Comparison of ENCODE assay signal across 19 mouse cellular contexts in genomic region chr5:138258542-138258941, GRCm38 (mm10). TPM values are rescaled to one million over a fixed set of nuclear protein-coding genes. Genes with fewer than 3 reads are reported as not detected.
DNase-seq lines count a peak whose midpoint lies in the region; ATAC-seq and TF ChIP-seq lines count a peak whose summit lies in the region.
"Had no signal": no experiment of that assay in that cellular context is flagged by ENCODE, and none has a peak within 500 bp of the region (broad histone marks: within the 10 kb centered on the region; RNA-seq: fewer than 3 reads in every experiment).

No protein-coding gene starts in this region.

- TF ChIP-seq POLR2A in bone marrow, adult 2 months (IDR thresholded peaks at IDR 0.05; ENCODE audit: borderline replicate concordance, control insufficient read depth, low read depth, low read length), result no peak
- TF ChIP-seq POLR2A in lung, adult 2 months (IDR thresholded peaks at IDR 0.05; ENCODE audit: borderline replicate concordance, extremely low read depth, low read depth, low read length), result no peak

- no peaks in the 10 kb centered on the region for H3K27me3 ChIP-seq in heart, embryonic 12.5 days (replicated peaks)
- H3K27me3 ChIP-seq: embryonic facial prominence, embryonic 13.5 days had no signal

- no peak overlapping the region for H3K4me3 ChIP-seq in heart, embryonic 12.5 days
- no peak overlapping the region for H3K4me3 ChIP-seq in bone marrow, adult 2 months (replicated peaks; ENCODE audit: control insufficient read depth, low read depth, low read length)
- H3K4me3 ChIP-seq in lung, adult 2 months (replicated peaks; ENCODE audit: extremely low read depth, low read depth, low read length), result no peak overlapping the region
- H3K4me3 ChIP-seq: embryonic facial prominence, embryonic 13.5 days had no signal

- peak overlapping the region; percentile 29 for H3K27ac ChIP-seq in heart, embryonic 12.5 days (ENCODE audit: poor library complexity, severe bottlenecking)
- peak overlapping the region; percentile 70; the same call in 1 of the 2 replicates for H3K27ac ChIP-seq in bone marrow, adult 2 months (ENCODE audit: control insufficient read depth, insufficient read depth, low read depth, low read length, poor library complexity)
- H3K27ac ChIP-seq: embryonic facial prominence, embryonic 13.5 days; kidney, postnatal 0 days had no signal

- H3K4me1 ChIP-seq in heart, embryonic 12.5 days (replicated peaks), result peaks cover 65% of the 10 kb centered on the region
- peaks cover 11% of the 10 kb centered on the region for H3K4me1 ChIP-seq in bone marrow, adult 2 months (ENCODE audit: control insufficient read depth, insufficient read depth, low read length)
- peaks cover 14% of the 10 kb centered on the region for H3K4me1 ChIP-seq in lung, adult 2 months (ENCODE audit: control insufficient read depth, insufficient read depth, low read length)

- no peaks in the 10 kb centered on the region for H3K9me3 ChIP-seq in heart, embryonic 12.5 days (replicated peaks)
- H3K9me3 ChIP-seq: embryonic facial prominence, embryonic 13.5 days had no signal

- peak; percentile 80 for DNase-seq in adrenal gland, adult 2 months
- no peak for DNase-seq in adrenal gland, postnatal 4 days (ENCODE audit: low spot score in 2 of 2)
- DNase-seq in heart, postnatal 25 days (ENCODE audit: low spot score), result no peak
- peak; percentile 74 for DNase-seq in 416B (ENCODE audit: low read depth)
- no peak for DNase-seq in right cerebral cortex, postnatal 10 days (ENCODE audit: low spot score in 2 of 2)
- no peak for DNase-seq in lung, adult 2 months
- DNase-seq: gastrocnemius, postnatal 25 days; kidney, adult 11 months; lung, embryonic 14.5 days; thymus, adult 2 months had no signal

- WGBS in heart, embryonic 12.5 days, result 62% methylated on average over 6 of the region's 6 CpGs
- WGBS in bone marrow, adult 2 months, result 40% methylated on average over 6 of the region's 6 CpGs
- 74% methylated on average over 6 of the region's 6 CpGs for WGBS in lung, adult 2 months

- H3K9ac ChIP-seq in heart, embryonic 12.5 days, result no peak overlapping the region
- H3K9ac ChIP-seq: embryonic facial prominence, embryonic 13.5 days; lung, embryonic 14.5 days had no signal

- H3K36me3 ChIP-seq in heart, embryonic 12.5 days, result peaks cover 42% of the 10 kb centered on the region

- no peak overlapping the region for H3K4me2 ChIP-seq in heart, embryonic 12.5 days
- H3K4me2 ChIP-seq: embryonic facial prominence, embryonic 13.5 days; lung, embryonic 14.5 days; midbrain, embryonic 11.5 days had no signal

- no peak for TF ChIP-seq CTCF in bone marrow, adult 2 months (IDR thresholded peaks at IDR 0.05; ENCODE audit: control insufficient read depth, insufficient read depth, low read length)
- TF ChIP-seq CTCF in lung, adult 2 months (IDR thresholded peaks at IDR 0.05; ENCODE audit: insufficient read depth, low read length), result no peak

- ATAC-seq in heart, embryonic 12.5 days (ENCODE audit: insufficient number of reproducible peaks, low FRiP score), result no peak
- ATAC-seq: forebrain, embryonic 14.5 days had no signal

- intact Hi-C loops in heart, postnatal 25 days (cut with DNase I), result loop anchor here (5.0 kb wide), 1 partner anchor 364 kb away; the partner anchor contains the start of gene A430033K04Rik

RNA-seq across cellular contexts. Expression of gene Lamtor4, which starts 3.3 kb away (rescaled TPM):
- 10 to 100 TPM; 72.3 to 99.9 TPM for total RNA-seq in adrenal gland, adult 2 months (2021)
- polyA plus RNA-seq in adrenal gland, adult 2 months (2012; rRNA removed), result 184 and 189 TPM in 2 replicates
- total RNA-seq in adrenal gland, postnatal 4 days (2021), result 10 to 100 TPM; 65.5 to 69.9 TPM
- 62.4 and 70.7 TPM in 2 replicates for polyA plus RNA-seq in heart, embryonic 12.5 days (2016; fragmentation: Nextera tagmentation; extraction: Ambion mirVana)
- 10 to 100 TPM; 55.3 to 61.0 TPM for total RNA-seq in heart, postnatal 25 days (2021)
- polyA plus RNA-seq in bone marrow, adult 2 months (2011; ENCODE audit: insufficient read depth, insufficient read length, low replicate concordance, missing spikeins), result 69.8 and 167 TPM in 2 replicates
- 131 and 156 TPM in 2 replicates for polyA plus RNA-seq in lung, adult 2 months (2012; rRNA removed)

RNA-seq across cellular contexts. Expression of gene BC037034, which starts 5.3 kb away (rescaled TPM):
- 10 to 100 TPM; 24.3 to 28.4 TPM for total RNA-seq in adrenal gland, adult 2 months (2021)
- polyA plus RNA-seq in adrenal gland, adult 2 months (2012; rRNA removed), result 93.4 and 115 TPM in 2 replicates
- 10 to 100 TPM; 27.3 to 28.1 TPM for total RNA-seq in adrenal gland, postnatal 4 days (2021)
- 7.9 and 8.0 TPM in 2 replicates for polyA plus RNA-seq in heart, embryonic 12.5 days (2016; fragmentation: Nextera tagmentation; extraction: Ambion mirVana)
- total RNA-seq in heart, postnatal 25 days (2021), result 1 to 10 TPM; 3.1 to 3.8 TPM
- 54.9 and 151 TPM in 2 replicates for polyA plus RNA-seq in bone marrow, adult 2 months (2011; ENCODE audit: insufficient read depth, insufficient read length, low replicate concordance, missing spikeins)
- polyA plus RNA-seq in lung, adult 2 months (2012; rRNA removed), result 49.4 and 50.8 TPM in 2 replicates

RNA-seq across cellular contexts. Expression of gene Gal3st4, which starts 14.1 kb away (rescaled TPM):
- under 1 TPM; 0.12 to 0.28 TPM for total RNA-seq in adrenal gland, adult 2 months (2021)
- polyA plus RNA-seq in adrenal gland, adult 2 months (2012; rRNA removed), result 0.07 TPM in 2 replicates
- total RNA-seq in adrenal gland, postnatal 4 days (2021), result under 1 TPM; 0.54 to 0.64 TPM
- polyA plus RNA-seq in heart, embryonic 12.5 days (2016; fragmentation: Nextera tagmentation; extraction: Ambion mirVana), result 0.82 and 0.92 TPM in 2 replicates
- under 1 TPM; 0.14 to 0.26 TPM for total RNA-seq in heart, postnatal 25 days (2021)
- not detected in 2 replicates for polyA plus RNA-seq in bone marrow, adult 2 months (2011; ENCODE audit: insufficient read depth, insufficient read length, low replicate concordance, missing spikeins)
- 0.74 and 1.5 TPM in 2 replicates for polyA plus RNA-seq in lung, adult 2 months (2012; rRNA removed)

RNA-seq across cellular contexts. Expression of gene Gm43720, which starts 21.2 kb away (rescaled TPM):
- total RNA-seq in adrenal gland, adult 2 months (2021), result not detected
- not detected in 2 replicates for polyA plus RNA-seq in adrenal gland, adult 2 months (2012; rRNA removed)
- not detected for total RNA-seq in adrenal gland, postnatal 4 days (2021)
- polyA plus RNA-seq in heart, embryonic 12.5 days (2016; fragmentation: Nextera tagmentation; extraction: Ambion mirVana), result 0.04 and 0.09 TPM in 2 replicates
- total RNA-seq in heart, postnatal 25 days (2021), result not detected
- 0.25 TPM in 1 of 2 replicates, not detected in the other for polyA plus RNA-seq in bone marrow, adult 2 months (2011; ENCODE audit: insufficient read depth, insufficient read length, low replicate concordance, missing spikeins)
- polyA plus RNA-seq in lung, adult 2 months (2012; rRNA removed), result 0.01 TPM in 1 of 2 replicates, not detected in the other
- total RNA-seq: gastrocnemius, postnatal 25 days; layer of hippocampus, postnatal 10 days; left cerebral cortex, adult 8-10 months had no signal
- polyA plus RNA-seq: forebrain, embryonic 14.5 days; heart, embryonic 14.5 days had no signal

RNA-seq across cellular contexts. Expression of gene Gpc2, which starts 21.3 kb away (rescaled TPM):
- total RNA-seq in adrenal gland, adult 2 months (2021), result under 1 TPM; 0.35 to 0.63 TPM
- polyA plus RNA-seq in adrenal gland, adult 2 months (2012; rRNA removed), result 2.3 and 3.1 TPM in 2 replicates
- total RNA-seq in adrenal gland, postnatal 4 days (2021), result 1 to 10 TPM; 3.5 to 6.7 TPM
- 13.1 and 15.1 TPM in 2 replicates for polyA plus RNA-seq in heart, embryonic 12.5 days (2016; fragmentation: Nextera tagmentation; extraction: Ambion mirVana)
- total RNA-seq in heart, postnatal 25 days (2021), result under 1 TPM; 0.08 to 0.18 TPM
- polyA plus RNA-seq in bone marrow, adult 2 months (2011; ENCODE audit: insufficient read depth, insufficient read length, low replicate concordance, missing spikeins), result 4.0 and 8.4 TPM in 2 replicates
- 4.1 and 6.5 TPM in 2 replicates for polyA plus RNA-seq in lung, adult 2 months (2012; rRNA removed)

Comparison
In these comparisons a context has a peak if more than half of its experiments do, and no peak if none do; other contexts are left out.
1. DNase-seq: peak in adrenal gland, adult 2 months (single experiment) and 416B (single experiment); none in adrenal gland, postnatal 4 days (0 of 2), heart, postnatal 25 days (single experiment), right cerebral cortex, postnatal 10 days (0 of 2) and lung, adult 2 months (single experiment).